Mouse (Mus musculus): ENCODE results near the gene Pex26. TPM values are rescaled to one million over a fixed set of nuclear protein-coding genes. Genes with fewer than 3 reads are reported as not detected.
A peak's percentile ranks its signal among the peaks of the same experiment; 100 is the strongest.

Gene Pex26
- polyA plus RNA-seq, 1 experiment from 2014 or later: 13.4 TPM

GRCm38 (mm10) chr6:121194061-121194955 lies 10.8 kb downstream of the Pex26 start:
- Histone ChIP-seq H3K36me3 (ENCODE audit: control insufficient read depth, insufficient read depth, low read length) (no peaks in the 10 kb centered on the region; the same call in 1 of the 2 replicates), H3K9me3 (ENCODE audit: control insufficient read depth, low read length) (no peaks in the 10 kb centered on the region), H3K27ac (ENCODE audit: low read length) (no peak overlapping the region), H3K9ac (ENCODE audit: low read depth, low read length) (no peak overlapping the region), H3K4me3 (ENCODE audit: low read length) (no peak overlapping the region), H3K4me2 (ENCODE audit: low read depth, low read length) (no peak overlapping the region), H3K27me3 (replicated peaks; ENCODE audit: control insufficient read depth, insufficient read depth, low read length) (no peaks in the 10 kb centered on the region), H3K4me1 (ENCODE audit: control insufficient read depth, insufficient read depth, low read length) (peaks cover 4% of the 10 kb centered on the region; the same call in 1 of the 2 replicates)
- WGBS: 51% methylated on average over 13 of the region's 13 CpGs
- peak; percentile 51 for ATAC-seq

DNA sequence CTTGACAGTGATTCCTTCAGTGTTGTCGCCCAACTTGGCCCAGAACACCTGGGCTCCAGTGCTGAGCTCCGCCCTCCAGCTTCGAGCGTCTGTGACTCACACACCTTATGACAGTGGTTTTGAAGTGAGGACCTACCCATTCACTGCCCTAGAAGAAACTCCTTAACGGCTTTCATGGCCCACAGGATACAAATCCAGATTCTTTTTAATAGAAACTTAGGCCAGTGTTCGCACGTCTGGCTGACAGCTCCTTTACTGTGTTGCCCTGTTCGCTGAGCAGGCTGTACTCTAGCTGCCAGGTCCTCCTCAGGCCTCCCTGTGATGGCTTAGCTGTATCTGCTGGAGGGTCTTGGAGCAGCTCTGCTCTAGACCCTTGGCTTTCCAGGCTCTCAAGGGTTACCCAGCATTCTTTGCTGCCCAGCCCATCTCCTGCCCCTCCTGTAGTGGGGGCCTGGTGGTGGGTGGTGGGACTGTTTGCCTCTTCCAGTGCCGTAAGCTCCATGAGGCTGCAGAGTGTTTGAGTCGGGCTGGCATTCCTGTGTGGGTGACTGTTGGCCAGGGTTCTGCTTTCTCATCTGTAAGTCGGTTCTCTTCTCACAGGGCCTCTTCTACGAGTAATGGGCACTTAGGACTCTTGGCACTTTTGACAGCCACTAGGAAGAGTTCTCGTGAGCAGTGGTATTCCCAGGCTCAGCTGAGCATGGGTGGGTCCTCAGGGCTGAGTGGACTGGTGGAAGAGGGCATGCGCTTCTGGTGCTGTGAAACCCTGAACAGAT lies 11.7 kb downstream of the Pex26 start:
- peaks cover 4% of the 10 kb centered on the region; the same call in 1 of the 2 replicates for H3K4me1 ChIP-seq (ENCODE audit: control insufficient read depth, insufficient read depth, low read length)
- H3K4me2 ChIP-seq (ENCODE audit: low read depth, low read length): no peak overlapping the region
- no peaks in the 10 kb centered on the region for H3K27me3 ChIP-seq (replicated peaks; ENCODE audit: control insufficient read depth, insufficient read depth, low read length)
- H3K36me3 ChIP-seq (ENCODE audit: control insufficient read depth, insufficient read depth, low read length): no peaks in the 10 kb centered on the region; the same call in 1 of the 2 replicates
- ATAC-seq: no peak
- no peak overlapping the region for H3K4me3 ChIP-seq (ENCODE audit: low read length)
- WGBS: 77% methylated on average over 14 of the region's 14 CpGs
- no peaks in the 10 kb centered on the region for H3K9me3 ChIP-seq (ENCODE audit: control insufficient read depth, low read length)
- H3K27ac ChIP-seq (ENCODE audit: low read length): no peak overlapping the region
- H3K9ac ChIP-seq (ENCODE audit: low read depth, low read length): no peak overlapping the region

GRCm38 (mm10) chr6:121197807-121198365 lies 14.4 kb downstream of the Pex26 start:
- peaks cover 4% of the 10 kb centered on the region; the same call in 1 of the 2 replicates for H3K4me1 ChIP-seq (ENCODE audit: control insufficient read depth, insufficient read depth, low read length)
- peak; percentile 49; the same call in 1 of the 2 replicates for ATAC-seq
- WGBS: 34% methylated on average over 9 of the region's 9 CpGs
- no peaks in the 10 kb centered on the region for H3K36me3 ChIP-seq (ENCODE audit: control insufficient read depth, insufficient read depth, low read length)
- no peak overlapping the region for H3K4me3 ChIP-seq (ENCODE audit: low read length)
- H3K27me3 ChIP-seq (replicated peaks; ENCODE audit: control insufficient read depth, insufficient read depth, low read length): no peaks in the 10 kb centered on the region
- H3K27ac ChIP-seq (ENCODE audit: low read length): no peak overlapping the region
- no peak overlapping the region for H3K9ac ChIP-seq (ENCODE audit: low read depth, low read length)
- H3K4me2 ChIP-seq (ENCODE audit: low read depth, low read length): no peak overlapping the region
- H3K9me3 ChIP-seq (ENCODE audit: control insufficient read depth, low read length): no peaks in the 10 kb centered on the region

DNA sequence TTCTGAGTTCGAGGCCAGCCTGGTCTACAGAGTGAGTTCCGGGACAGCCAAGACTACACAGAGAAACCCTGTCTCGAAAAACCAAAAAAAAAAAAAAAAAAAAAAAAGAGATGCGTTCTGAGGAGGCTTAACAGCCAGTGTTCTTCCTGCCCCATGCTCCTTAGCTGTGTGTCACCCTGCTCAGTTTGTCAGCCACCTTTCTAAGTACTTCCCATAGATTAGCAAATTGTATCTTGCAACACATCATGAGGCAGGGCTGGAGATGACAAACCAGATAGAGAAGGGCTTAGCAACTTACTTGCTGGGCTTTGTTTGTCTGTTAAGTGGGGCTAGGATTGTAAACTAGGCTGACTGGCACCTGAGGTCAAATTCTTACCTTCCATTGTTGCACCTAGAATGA lies 17.0 kb downstream of the Pex26 start:
- Histone ChIP-seq H3K27ac (ENCODE audit: low read length) (no peak overlapping the region), H3K4me1 (ENCODE audit: control insufficient read depth, insufficient read depth, low read length) (peaks cover 4% of the 10 kb centered on the region; the same call in 1 of the 2 replicates), H3K4me3 (ENCODE audit: low read length) (no peak overlapping the region), H3K4me2 (ENCODE audit: low read depth, low read length) (no peak overlapping the region), H3K36me3 (ENCODE audit: control insufficient read depth, insufficient read depth, low read length) (no peaks in the 10 kb centered on the region), H3K9me3 (ENCODE audit: control insufficient read depth, low read length) (no peaks in the 10 kb centered on the region), H3K27me3 (replicated peaks; ENCODE audit: control insufficient read depth, insufficient read depth, low read length) (no peaks in the 10 kb centered on the region), H3K9ac (ENCODE audit: low read depth, low read length) (no peak overlapping the region)
- 79% methylated on average over 4 of the region's 4 CpGs for WGBS
- ATAC-seq: no peak

DNA sequence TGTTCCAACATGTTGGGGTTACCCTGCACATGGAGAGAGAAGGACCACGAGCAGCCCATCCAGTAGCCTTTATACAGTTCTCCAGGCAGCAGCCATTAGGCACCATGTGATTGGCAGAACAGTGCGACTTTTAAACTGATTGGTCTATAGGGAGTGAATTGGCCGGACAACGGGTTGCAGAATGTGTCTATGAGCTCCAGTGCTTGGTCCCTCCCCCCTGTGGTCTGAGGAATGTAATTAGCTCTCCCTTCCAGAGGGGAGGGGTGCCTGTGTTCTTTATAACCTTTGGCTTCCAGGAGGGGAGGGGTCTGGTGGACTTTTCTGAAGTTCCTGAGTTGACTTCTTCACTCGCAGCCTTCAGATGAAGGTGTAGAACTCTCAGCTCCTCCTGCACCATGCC lies 18.6 kb downstream of the Pex26 start:
- ATAC-seq: no peak
- H3K9me3 ChIP-seq (ENCODE audit: control insufficient read depth, low read length): no peaks in the 10 kb centered on the region
- H3K4me3 ChIP-seq (ENCODE audit: low read length): no peak overlapping the region
- no peaks in the 10 kb centered on the region for H3K36me3 ChIP-seq (ENCODE audit: control insufficient read depth, insufficient read depth, low read length)
- no peak overlapping the region for H3K4me2 ChIP-seq (ENCODE audit: low read depth, low read length)
- WGBS: 80% methylated on average over 5 of the region's 5 CpGs
- no peaks in the 10 kb centered on the region for H3K27me3 ChIP-seq (replicated peaks; ENCODE audit: control insufficient read depth, insufficient read depth, low read length)
- peaks cover 4% of the 10 kb centered on the region; the same call in 1 of the 2 replicates for H3K4me1 ChIP-seq (ENCODE audit: control insufficient read depth, insufficient read depth, low read length)
- H3K9ac ChIP-seq (ENCODE audit: low read depth, low read length): no peak overlapping the region
- H3K27ac ChIP-seq (ENCODE audit: low read length): no peak overlapping the region

- 87% methylated on average over 5 of the region's 5 CpGs for WGBS
- Histone ChIP-seq H3K4me1 (ENCODE audit: control insufficient read depth, insufficient read depth, low read length) (peaks cover 12% of the 10 kb centered on the region), H3K9ac (ENCODE audit: low read depth, low read length) (no peak overlapping the region), H3K4me2 (ENCODE audit: low read depth, low read length) (no peak overlapping the region), H3K4me3 (ENCODE audit: low read length) (no peak overlapping the region), H3K27ac (ENCODE audit: low read length) (no peak overlapping the region), H3K27me3 (replicated peaks; ENCODE audit: control insufficient read depth, insufficient read depth, low read length) (peaks cover 17% of the 10 kb centered on the region), H3K36me3 (ENCODE audit: control insufficient read depth, insufficient read depth, low read length) (no peaks in the 10 kb centered on the region), H3K9me3 (ENCODE audit: control insufficient read depth, low read length) (no peaks in the 10 kb centered on the region)
- no peak for ATAC-seq
Measured at GRCm38 (mm10) chr6:121206481-121206880, 23.0 kb downstream of the Pex26 start.

- no peaks in the 10 kb centered on the region for H3K36me3 ChIP-seq (ENCODE audit: control insufficient read depth, insufficient read depth, low read length)
- 84% methylated on average over 2 of the region's 2 CpGs for WGBS
- ATAC-seq: no peak
Measured at GRCm38 (mm10) chr6:121209584-121209983, 26.1 kb downstream of the Pex26 start.

DNA sequence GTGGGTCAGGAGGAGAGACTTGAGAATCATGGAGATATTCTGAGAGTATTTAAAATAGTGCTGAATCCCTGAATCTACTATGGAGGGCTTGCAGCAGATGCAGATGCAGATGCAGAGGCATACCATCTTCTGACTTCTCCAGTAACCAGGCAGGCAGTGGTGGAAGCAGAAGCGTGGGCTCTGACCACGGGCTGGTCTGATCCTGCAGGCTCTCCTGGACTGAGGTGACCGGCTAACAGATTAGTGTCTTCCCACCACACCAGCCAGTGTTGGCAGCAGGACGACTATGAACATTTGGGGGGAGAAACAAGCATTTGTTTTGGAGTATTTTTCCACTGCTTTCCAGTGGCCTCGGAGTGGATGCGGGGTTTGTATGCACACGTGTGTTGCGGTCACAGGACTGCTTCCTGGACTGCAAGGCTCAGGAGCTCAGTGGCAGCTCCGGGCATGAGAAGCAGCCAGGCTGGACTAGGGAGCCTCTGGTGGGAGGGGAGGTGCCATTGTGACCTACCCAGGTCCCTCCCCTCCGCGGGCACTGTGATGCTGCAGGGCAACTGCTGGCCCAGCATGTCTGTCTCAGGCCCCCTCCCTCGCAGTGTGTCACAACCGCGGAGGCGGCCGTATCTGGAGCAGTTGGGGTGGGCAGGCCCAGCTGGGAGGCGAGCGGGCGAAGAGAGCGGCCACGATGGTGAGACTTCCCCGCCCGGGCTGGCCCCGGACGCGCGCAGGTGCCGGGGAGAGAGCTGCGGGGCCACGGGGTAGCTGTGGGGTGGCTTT lies 26.9 kb downstream of the Pex26 start, which contains the start of gene Tuba8:
Gene Tuba8, plus strand, starts transcription at position 548 of the 777 bp plus-strand sequence.
- peak within 1 kb of the TSS; percentile 87 for H3K4me2 ChIP-seq (ENCODE audit: low read depth, low read length)
- no peak within 1 kb of the TSS for H3K27ac ChIP-seq (ENCODE audit: low read length)
- ATAC-seq: peak; percentile 69
- peaks cover 25% of the 10 kb centered on the region for H3K27me3 ChIP-seq (replicated peaks; ENCODE audit: control insufficient read depth, insufficient read depth, low read length)
- WGBS: 5% methylated on average over 30 of the region's 30 CpGs
- H3K4me1 ChIP-seq (ENCODE audit: control insufficient read depth, insufficient read depth, low read length): peaks cover 15% of the 10 kb centered on the region
- no peaks in the 10 kb centered on the region for H3K36me3 ChIP-seq (ENCODE audit: control insufficient read depth, insufficient read depth, low read length)
- no peak within 1 kb of the TSS for H3K9ac ChIP-seq (ENCODE audit: low read depth, low read length)
- no peaks in the 10 kb centered on the region for H3K9me3 ChIP-seq (ENCODE audit: control insufficient read depth, low read length)
- peak within 1 kb of the TSS; percentile 44 for H3K4me3 ChIP-seq (ENCODE audit: low read length)

More at GRCm38 (mm10) chr6:121209584-121209983, 26.1 kb downstream of the Pex26 start:
- H3K9me3 ChIP-seq (ENCODE audit: control insufficient read depth, low read length): no peaks in the 10 kb centered on the region
- peaks cover 15% of the 10 kb centered on the region for H3K4me1 ChIP-seq (ENCODE audit: control insufficient read depth, insufficient read depth, low read length)
- no peak overlapping the region for H3K4me2 ChIP-seq (ENCODE audit: low read depth, low read length)
- no peak overlapping the region for H3K9ac ChIP-seq (ENCODE audit: low read depth, low read length)
- peaks cover 25% of the 10 kb centered on the region for H3K27me3 ChIP-seq (replicated peaks; ENCODE audit: control insufficient read depth, insufficient read depth, low read length)
- no peak overlapping the region for H3K4me3 ChIP-seq (ENCODE audit: low read length)
- no peak overlapping the region for H3K27ac ChIP-seq (ENCODE audit: low read length)
